Mouse (Mus musculus): ENCODE data around the gene Gm17428.

DNA sequence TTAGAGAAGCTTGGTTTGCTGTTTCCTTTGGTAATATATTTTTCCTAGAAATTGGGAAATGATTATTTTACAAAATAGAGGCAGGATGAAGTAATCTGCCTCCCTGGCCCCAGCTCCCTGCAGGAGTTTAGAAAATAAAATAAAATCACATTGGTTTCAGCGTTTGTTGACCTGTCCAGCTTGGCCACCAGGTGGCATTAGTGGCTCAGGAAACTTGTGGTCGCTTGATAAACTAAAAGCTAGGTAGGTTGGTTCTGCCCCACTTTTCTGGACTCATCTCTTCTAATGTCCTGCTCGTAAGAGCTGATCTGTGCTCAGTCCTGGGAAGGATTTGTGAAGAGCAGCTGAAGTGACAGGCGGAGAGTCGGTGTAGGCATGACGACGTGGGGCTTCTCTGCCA lies 47.5 kb downstream of the Gm17428 start:
- TF ChIP-seq CTCF (IDR thresholded peaks at IDR 0.05) = peak; percentile 78
- TF ChIP-seq EP300 (IDR thresholded peaks at IDR 0.05) = no peak
